Mouse (Mus musculus) testis, adult 2 months (tissue): ENCODE measurements around the gene Gprc5d. TPM values are rescaled to one million over a fixed set of nuclear protein-coding genes. Genes with fewer than 3 reads are reported as not detected.

Source experiments
- H3K27ac ChIP-seq: fragments of 200-500 bp; 2 replicates; pipeline ENCODE4 v1.5.1; 2012; ENCODE audit warnings: low read depth, low read length; ENCODE audit not compliant: control insufficient read depth, insufficient read depth
- H3K27me3 ChIP-seq: fragments of 200-500 bp; 2 replicates; pipeline ENCODE4 v1.6.1; 2012; ENCODE audit warnings: mild to moderate bottlenecking, low read length, moderate library complexity; ENCODE audit not compliant: control insufficient read depth, insufficient read depth
- H3K36me3 ChIP-seq: fragments of 200-500 bp; 2 replicates; pipeline ENCODE4 v1.6.1; 2012; ENCODE audit warnings: mild to moderate bottlenecking, low read length; ENCODE audit not compliant: control insufficient read depth, insufficient read depth
- H3K4me1 ChIP-seq: fragments of 200-500 bp; 2 replicates; pipeline ENCODE4 v1.6.1; 2012; ENCODE audit warnings: low read length; ENCODE audit not compliant: control insufficient read depth, insufficient read depth
- H3K4me3 ChIP-seq: fragments of 200-500 bp; 2 replicates; pipeline ENCODE4 v1.5.1; 2012; ENCODE audit warnings: low read depth, mild to moderate bottlenecking, low read length, moderate library complexity, mixed read lengths; ENCODE audit not compliant: control insufficient read depth
- CTCF ChIP-seq: fragments of 200-500 bp; IDR thresholded peaks from 2 replicates; pipeline ENCODE4 v1.5.1; 2012; ENCODE audit warnings: low read depth, mild to moderate bottlenecking, inconsistent platforms, low read length, moderate library complexity; ENCODE audit not compliant: control insufficient read depth, insufficient read depth, insufficient replicate concordance
- POLR2A ChIP-seq: fragments of 200-500 bp; IDR thresholded peaks from 2 replicates; pipeline ENCODE4 v1.6.1; 2012; ENCODE audit warnings: low read depth, mild to moderate bottlenecking, inconsistent platforms, low read length, moderate library complexity; ENCODE audit not compliant: control insufficient read depth
- polyA plus RNA-seq: library from polyadenylated mRNA; depleted of rRNA; stranded (reverse); fragments of >200 nt; gene quantifications from 2 replicates; pipeline ENCODE4 v1.2.3, GENCODE M21; 2012

Gene Gprc5d
- polyA plus RNA-seq, 1 experiment = 0.65 TPM

DNA sequence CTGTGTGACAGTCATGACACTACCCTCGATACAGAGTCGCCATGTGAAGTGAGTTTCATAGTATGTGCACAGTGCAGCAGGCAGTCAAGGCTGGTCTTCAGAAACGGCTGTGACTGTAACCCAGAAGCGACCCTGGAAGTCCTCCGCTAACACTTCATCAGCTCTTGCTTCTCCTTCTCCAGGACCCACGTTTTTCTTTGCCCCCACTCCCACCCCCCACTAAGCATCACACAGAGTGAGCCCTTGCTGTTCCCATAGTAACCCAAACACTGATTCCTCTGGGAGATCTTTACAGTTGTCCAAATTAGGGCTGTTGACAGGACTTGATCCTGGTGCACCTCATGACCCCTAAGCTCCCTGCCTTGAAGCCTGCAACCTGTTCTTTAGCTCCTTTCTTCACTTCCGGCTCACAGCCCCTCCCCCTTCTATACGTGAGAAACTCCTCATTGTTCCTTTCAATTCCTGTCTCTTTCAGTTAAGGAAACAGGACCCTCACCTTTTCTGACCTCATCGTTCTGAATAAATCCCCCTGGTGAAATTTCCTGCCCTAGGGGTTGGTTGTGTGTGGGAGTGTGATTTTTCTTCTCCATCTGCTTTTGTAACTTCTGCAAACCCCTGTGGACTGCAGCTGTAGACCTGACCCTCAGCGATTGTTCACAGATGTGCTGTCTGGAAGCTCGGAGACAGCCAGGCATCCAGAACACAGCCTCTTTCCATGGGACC lies 18.5 kb upstream of the Gprc5d start:
- H3K27me3 ChIP-seq = no peaks in the 10 kb centered on the region
- peaks cover 2% of the 10 kb centered on the region; the same call in 1 of the 2 replicates for H3K4me1 ChIP-seq
- no peak overlapping the region for H3K27ac ChIP-seq
- no peak for TF ChIP-seq CTCF
- no peak for TF ChIP-seq POLR2A
- no peaks in the 10 kb centered on the region for H3K36me3 ChIP-seq
- H3K4me3 ChIP-seq = no peak overlapping the region

DNA sequence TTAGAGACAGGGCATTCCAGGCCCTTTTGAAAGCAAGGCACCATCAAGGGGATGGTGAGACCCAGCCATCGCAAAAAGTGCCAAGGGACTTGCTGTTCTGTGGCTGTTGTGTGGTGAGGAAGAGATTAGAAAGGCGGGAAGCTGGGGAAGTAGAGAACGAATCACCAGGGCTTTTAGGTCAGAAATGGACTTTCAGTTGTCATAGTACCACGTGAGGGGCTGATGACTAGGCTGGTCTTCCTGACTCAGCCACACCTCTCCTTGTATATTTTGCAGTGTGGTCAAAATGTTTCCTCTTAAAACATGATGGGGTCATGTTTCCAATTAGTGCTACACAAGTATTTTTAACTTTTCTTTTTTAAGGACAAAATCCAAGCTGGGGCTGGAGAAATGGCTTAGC lies 17.7 kb upstream of the Gprc5d start:
- H3K27me3 ChIP-seq = no peaks in the 10 kb centered on the region
- no peak overlapping the region for H3K4me3 ChIP-seq
- TF ChIP-seq CTCF = no peak
- no peak for TF ChIP-seq POLR2A
- H3K36me3 ChIP-seq = no peaks in the 10 kb centered on the region
- H3K4me1 ChIP-seq = peaks cover 2% of the 10 kb centered on the region; the same call in 1 of the 2 replicates
- H3K27ac ChIP-seq = no peak overlapping the region

- Histone ChIP-seq H3K4me1 (peaks cover 2% of the 10 kb centered on the region; the same call in 1 of the 2 replicates), H3K36me3 (no peaks in the 10 kb centered on the region), H3K27me3 (no peaks in the 10 kb centered on the region), H3K27ac (no peak overlapping the region), H3K4me3 (no peak overlapping the region)
- TF ChIP-seq POLR2A (no peak), CTCF (no peak)
Measured at GRCm38 (mm10) chr6:135133486-135133885, 15.4 kb upstream of the Gprc5d start.

DNA sequence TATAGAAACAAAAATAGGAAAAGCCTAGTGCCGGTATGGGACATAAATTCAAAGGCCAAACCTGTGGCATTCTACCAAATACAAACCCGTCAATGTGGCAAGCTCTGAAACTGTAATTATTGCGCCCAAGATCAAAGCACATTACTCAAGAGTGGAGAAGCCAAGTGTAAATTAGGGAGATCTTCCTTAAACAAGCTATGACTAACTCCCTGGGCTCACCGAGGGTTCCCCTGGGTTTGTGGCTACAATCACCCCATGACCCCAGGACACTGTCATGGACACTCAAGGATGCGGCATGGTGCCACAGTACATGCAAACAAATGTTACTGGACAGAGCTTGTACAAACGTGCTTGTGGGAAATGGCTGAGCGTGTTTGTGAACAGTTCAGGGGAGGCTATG lies 15.0 kb upstream of the Gprc5d start:
- H3K4me3 ChIP-seq = no peak overlapping the region
- no peaks in the 10 kb centered on the region for H3K27me3 ChIP-seq
- no peaks in the 10 kb centered on the region for H3K36me3 ChIP-seq
- H3K4me1 ChIP-seq = peaks cover 2% of the 10 kb centered on the region; the same call in 1 of the 2 replicates
- no peak for TF ChIP-seq CTCF
- no peak for TF ChIP-seq POLR2A
- H3K27ac ChIP-seq = no peak overlapping the region

- Histone ChIP-seq H3K27me3 (no peaks in the 10 kb centered on the region), H3K27ac (no peak overlapping the region), H3K36me3 (no peaks in the 10 kb centered on the region), H3K4me1 (no peaks in the 10 kb centered on the region), H3K4me3 (no peak overlapping the region)
- TF ChIP-seq CTCF (no peak), POLR2A (no peak)
Measured at GRCm38 (mm10) chr6:135124755-135125380, 6.8 kb upstream of the Gprc5d start.

DNA sequence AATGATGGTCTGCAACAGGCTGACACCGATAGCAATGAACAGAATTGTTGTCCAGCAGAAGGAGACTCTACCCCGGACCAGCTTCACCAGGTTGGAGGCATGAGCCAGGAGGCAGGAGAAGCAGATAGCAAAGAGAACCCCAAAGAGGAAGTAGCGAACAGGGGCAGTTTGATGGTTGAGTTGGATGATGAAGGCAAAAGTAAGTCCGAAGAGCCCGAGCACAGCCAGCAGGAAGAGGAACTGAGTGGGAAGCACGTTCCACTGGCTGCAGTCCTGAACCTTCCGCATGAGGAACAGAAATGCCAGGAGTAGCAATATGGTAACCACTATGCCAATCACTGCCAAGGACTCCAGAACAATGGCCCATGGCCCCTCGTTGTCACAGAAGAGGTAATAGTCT lies 1.6 kb downstream of the Gprc5d start:
- TF ChIP-seq POLR2A = no peak
- no peak overlapping the region for H3K27ac ChIP-seq
- no peaks in the 10 kb centered on the region for H3K27me3 ChIP-seq
- H3K4me1 ChIP-seq = no peaks in the 10 kb centered on the region
- H3K36me3 ChIP-seq = no peaks in the 10 kb centered on the region
- no peak overlapping the region for H3K4me3 ChIP-seq

DNA sequence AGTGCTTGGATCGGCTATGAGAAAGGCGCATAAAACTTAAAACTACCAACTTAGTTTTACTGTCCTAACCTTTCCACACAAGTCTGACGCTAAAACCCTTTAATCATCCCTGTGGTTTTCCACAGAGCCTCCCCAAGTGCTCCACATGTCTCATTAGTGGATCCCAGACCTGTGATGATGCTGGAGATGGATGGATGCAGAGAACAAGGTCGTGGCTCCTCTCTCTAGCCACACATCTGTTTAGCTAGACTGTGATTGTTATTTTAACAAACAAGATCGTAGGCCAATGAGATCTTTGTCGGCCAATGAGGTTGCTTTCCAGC lies 5.0 kb downstream of the Gprc5d start:
- Histone ChIP-seq H3K4me3 (no peak overlapping the region), H3K4me1 (no peaks in the 10 kb centered on the region), H3K27me3 (no peaks in the 10 kb centered on the region), H3K27ac (no peak overlapping the region), H3K36me3 (no peaks in the 10 kb centered on the region)
- TF ChIP-seq CTCF = no peak
- TF ChIP-seq POLR2A = no peak
